Mouse (Mus musculus) ES-E14 (cell line): ENCODE results near the gene Rps2.

Experiments used
- CHD2 ChIP-seq: IDR thresholded peaks from 2 replicates; pipeline ENCODE4 v1.6.1; 2014; ENCODE audit warnings: mild to moderate bottlenecking, low read depth, low read length, inconsistent platforms
- MAFK ChIP-seq: IDR thresholded peaks from 2 replicates; pipeline ENCODE4 v1.6.1; 2014; ENCODE audit warnings: mild to moderate bottlenecking, low read depth, low read length, inconsistent platforms; ENCODE audit not compliant: insufficient read depth

DNA sequence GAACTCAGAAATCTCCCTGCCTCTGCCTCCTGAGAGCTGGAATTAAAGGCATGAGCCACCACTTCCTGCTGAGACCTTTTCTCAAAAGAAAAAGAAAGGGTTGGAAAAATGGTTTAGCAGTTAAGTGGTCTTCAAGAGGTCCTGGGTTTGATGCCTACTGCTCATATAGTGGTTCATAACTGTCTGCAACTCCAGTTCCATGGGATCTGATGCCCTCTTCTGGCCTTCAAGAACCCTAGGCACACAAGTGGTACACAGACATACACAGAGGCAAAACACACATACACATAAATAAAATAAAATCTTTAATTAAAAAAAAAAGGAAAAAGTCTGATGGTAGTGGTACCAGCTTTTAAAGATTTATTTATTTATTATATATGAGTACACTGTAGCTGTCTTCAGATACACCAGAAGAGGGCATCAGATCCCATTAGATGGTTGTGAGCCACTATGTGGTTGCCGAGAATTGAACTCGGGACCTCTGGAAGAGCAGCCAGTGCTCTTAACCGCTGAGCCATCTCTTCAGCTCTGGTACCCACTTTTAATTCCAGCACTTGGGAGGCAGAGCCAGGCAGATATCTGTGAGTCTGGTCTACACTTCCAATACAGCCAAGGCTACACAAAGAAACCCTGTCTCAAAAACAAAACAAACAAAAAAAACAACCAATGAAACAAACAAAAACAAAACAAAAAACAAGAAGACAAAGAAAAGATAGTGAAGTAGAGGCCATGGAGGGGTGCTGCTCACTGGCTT lies 7.9 kb downstream of the Rps2 start:
- TF ChIP-seq MAFK: no peak
- no peak for TF ChIP-seq CHD2
